Mouse (Mus musculus) bone marrow macrophage, adult 2 months (primary cell): ENCODE results near the gene Eml5. TPM values are rescaled to one million over a fixed set of nuclear protein-coding genes. Genes with fewer than 3 reads are reported as not detected.

ENCODE experiments used
- H3K27ac ChIP-seq: 2 replicates; pipeline ENCODE4 v1.5.1; 2012; ENCODE audit warnings: low read depth, low read length; ENCODE audit not compliant: insufficient read depth
- H3K4me1 ChIP-seq: 2 replicates; pipeline ENCODE4 v1.6.1; 2012; ENCODE audit warnings: low read length; ENCODE audit not compliant: control insufficient read depth, insufficient read depth
- H3K4me3 ChIP-seq: 2 replicates; pipeline ENCODE4 v1.5.1; 2012; ENCODE audit warnings: mild to moderate bottlenecking, low read length, moderate library complexity; ENCODE audit not compliant: insufficient read depth
- CTCF ChIP-seq: IDR thresholded peaks from 2 replicates; pipeline ENCODE4 v1.5.1; 2012; ENCODE audit warnings: low read depth, mild to moderate bottlenecking, low read length, moderate library complexity
- POLR2A ChIP-seq: IDR thresholded peaks from 2 replicates; pipeline ENCODE4 v1.6.1; 2012; ENCODE audit warnings: mild to moderate bottlenecking, low read depth, low read length, borderline replicate concordance
- polyA plus RNA-seq: library from polyadenylated mRNA; stranded (reverse); fragments of >200 nt; gene quantifications from 2 replicates; pipeline ENCODE4 v1.2.4, GENCODE M21; 2012; ENCODE audit not compliant: missing spikeins, insufficient read depth, insufficient read length

Eml5 gene
- polyA plus RNA-seq, 1 experiment: 3.4 TPM

DNA sequence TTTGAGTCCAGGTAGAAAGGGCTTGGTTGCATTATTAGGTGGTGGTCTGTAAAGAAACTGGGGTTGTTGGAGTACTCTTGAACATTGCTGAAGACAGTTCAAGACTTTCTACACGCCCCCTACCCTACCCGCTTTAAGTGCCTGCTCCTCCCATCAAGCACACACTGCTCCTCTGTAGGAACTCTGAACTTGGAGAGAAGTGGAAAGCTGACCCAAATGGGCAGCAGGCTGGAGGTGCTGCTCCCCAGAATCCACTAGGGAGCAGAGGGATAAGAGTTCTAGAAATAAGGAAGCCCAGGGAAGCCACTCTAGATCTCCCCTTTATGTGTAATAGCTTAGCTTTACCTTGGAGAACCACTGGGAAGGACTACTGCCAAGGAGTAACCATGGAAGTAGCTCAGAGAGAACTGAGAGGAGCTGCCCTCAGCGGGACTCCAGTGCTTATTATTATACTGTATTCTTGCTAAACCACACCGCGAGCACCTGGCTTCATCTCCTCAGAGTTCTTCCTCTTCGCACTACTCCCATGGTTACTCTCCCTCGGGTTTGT lies 163.4 kb downstream of the Eml5 start:
- peaks cover 16% of the 10 kb centered on the region for H3K4me1 ChIP-seq
- TF ChIP-seq POLR2A (no peak), CTCF (no peak)
- H3K4me3 ChIP-seq: peak overlapping the region; percentile 68
- no peak overlapping the region for H3K27ac ChIP-seq

DNA sequence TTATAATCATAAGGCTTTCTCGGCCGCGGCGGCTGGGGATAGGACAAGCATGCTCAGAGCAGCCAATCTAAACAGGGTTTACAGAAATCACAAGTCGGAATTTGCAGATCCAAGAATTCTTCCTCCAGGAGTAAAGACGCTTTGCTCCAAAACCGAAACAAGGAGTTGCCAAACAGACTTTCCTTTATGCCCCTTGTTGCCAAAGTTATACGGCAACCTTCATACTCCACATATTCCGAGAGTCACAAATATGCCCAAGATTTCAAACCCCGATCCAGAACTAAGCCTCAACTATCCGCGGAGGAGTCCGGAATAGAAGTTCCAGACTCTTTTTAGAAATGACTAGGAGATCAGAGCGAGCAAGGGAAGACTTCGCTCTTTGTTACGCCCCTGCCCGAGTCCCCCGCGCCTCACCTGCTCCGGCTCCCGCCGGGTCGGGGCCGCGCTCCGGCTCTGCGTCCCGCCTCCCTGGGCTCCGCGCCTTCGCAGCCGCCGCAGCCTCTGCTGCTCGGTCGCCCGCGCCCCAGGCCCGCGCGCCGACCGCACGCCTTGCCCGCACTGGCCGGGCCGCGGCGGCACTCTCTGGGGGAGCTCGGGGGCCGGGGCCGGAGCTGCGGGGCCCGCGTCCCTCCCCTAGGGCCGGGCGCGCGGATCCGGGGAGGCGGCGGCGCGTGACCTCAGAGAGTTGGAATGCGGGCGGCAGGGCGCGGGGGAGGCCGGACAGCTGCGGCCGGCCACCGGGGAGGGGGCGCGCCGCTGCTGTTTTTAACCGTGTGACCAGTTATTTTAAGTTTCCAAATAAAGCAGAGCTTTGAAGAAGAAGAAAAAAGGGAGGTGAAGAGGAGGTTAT lies 164.1 kb downstream of the Eml5 start, which contains the start of gene Ptpn21:
Gene Ptpn21, minus strand, starts transcription at position 455 of the 850 bp plus-strand sequence.
- peak within 1 kb of the TSS; percentile 36; the same call in 1 of the 2 replicates for H3K27ac ChIP-seq

More for the DNA sequence above, 164.1 kb downstream of the Eml5 start, which contains the start of gene Ptpn21:
- H3K4me1 ChIP-seq: peaks cover 16% of the 10 kb centered on the region
- no peak for TF ChIP-seq POLR2A
- peak within 1 kb of the TSS; percentile 68 for H3K4me3 ChIP-seq

Other genes starting within 250 kb of the Eml5 start
- 4.4 and 6.0 TPM in 2 replicates for gene Ptpn21, start 164.1 kb downstream of the Eml5 start, polyA plus RNA-seq
- gene Zc3h14, start 154.5 kb downstream of the Eml5 start, polyA plus RNA-seq: 59.5 and 76.4 TPM in 2 replicates
- gene Ttc8, start 19.1 kb upstream of the Eml5 start, polyA plus RNA-seq: 8.3 and 9.6 TPM in 2 replicates